Mouse (Mus musculus): Measurements from ENCODE around the gene Ptpn7.

GRCm38 (mm10) chr1:135170299-135170698 is 37.8 kb downstream of the Ptpn7 start:
- TF ChIP-seq CTCF (IDR thresholded peaks at IDR 0.05; ENCODE audit: low read depth), result no peak
- TF ChIP-seq EP300 (IDR thresholded peaks at IDR 0.05; ENCODE audit: low read depth), result no peak
